Mouse (Mus musculus): ENCODE results near the gene Cask. TPM values are rescaled to one million over a fixed set of nuclear protein-coding genes. Genes with fewer than 3 reads are reported as not detected.

Gene Cask
- polyA plus RNA-seq, 1 experiment from 2014 or later, result 9.4 TPM

GRCm38 (mm10) chrX:13655005-13655421 is 196.2 kb downstream of the Cask start:
- H3K4me1 ChIP-seq (ENCODE audit: control insufficient read depth in 2 of 2, insufficient read depth in 2 of 2, low read length in 2 of 2), result no peaks in the 10 kb centered on the region
- H3K36me3 ChIP-seq (ENCODE audit: control insufficient read depth, insufficient read depth, low read length), result no peaks in the 10 kb centered on the region
- no peak overlapping the region for H3K4me2 ChIP-seq (ENCODE audit: low read length)
- no peaks in the 10 kb centered on the region for H3K9me3 ChIP-seq (ENCODE audit: control insufficient read depth, low read length)
- no peak overlapping the region; a peak in 1 of 4 replicates for H3K27ac ChIP-seq (replicated peaks in 1 of 2; ENCODE audit: control insufficient read depth in 1 of 2, insufficient read depth in 1 of 2, low read depth in 2 of 2, low read length in 2 of 2)
- 75% methylated on average over 3 of the region's 3 CpGs for WGBS
- H3K4me3 ChIP-seq (ENCODE audit: control insufficient read depth in 1 of 2, insufficient read depth in 1 of 2, low read depth in 1 of 2, low read length in 2 of 2), result no peak overlapping the region
- H3K9ac ChIP-seq (ENCODE audit: low read length), result no peak overlapping the region
- no peaks in the 10 kb centered on the region for H3K27me3 ChIP-seq (ENCODE audit: control insufficient read depth, insufficient read depth, low read length)
- no peak for ATAC-seq (ENCODE audit: insufficient number of reproducible peaks, insufficient read depth, low FRiP score, low read depth)

GRCm38 (mm10) chrX:13652291-13652690 is 198.9 kb downstream of the Cask start:
- H3K27ac ChIP-seq (replicated peaks in 1 of 2; ENCODE audit: control insufficient read depth in 1 of 2, insufficient read depth in 1 of 2, low read depth in 2 of 2, low read length in 2 of 2), result no peak overlapping the region
- WGBS, result 88% methylated on average over 1 of the region's 1 CpGs
- ATAC-seq (ENCODE audit: insufficient number of reproducible peaks, insufficient read depth, low FRiP score, low read depth), result no peak
- H3K4me1 ChIP-seq (ENCODE audit: control insufficient read depth in 2 of 2, insufficient read depth in 2 of 2, low read length in 2 of 2), result no peaks in the 10 kb centered on the region
- H3K4me2 ChIP-seq (ENCODE audit: low read length), result no peak overlapping the region
- no peak overlapping the region for H3K9ac ChIP-seq (ENCODE audit: low read length)
- H3K4me3 ChIP-seq (ENCODE audit: control insufficient read depth in 1 of 2, insufficient read depth in 1 of 2, low read depth in 1 of 2, low read length in 2 of 2), result no peak overlapping the region
- no peaks in the 10 kb centered on the region for H3K36me3 ChIP-seq (ENCODE audit: control insufficient read depth, insufficient read depth, low read length)
- H3K27me3 ChIP-seq (ENCODE audit: control insufficient read depth, insufficient read depth, low read length), result no peaks in the 10 kb centered on the region
- H3K9me3 ChIP-seq (ENCODE audit: control insufficient read depth, low read length), result no peaks in the 10 kb centered on the region

GRCm38 (mm10) chrX:13651889-13652288 is 199.3 kb downstream of the Cask start:
- no peak overlapping the region for H3K9ac ChIP-seq (ENCODE audit: low read length)
- H3K4me1 ChIP-seq (ENCODE audit: control insufficient read depth in 2 of 2, insufficient read depth in 2 of 2, low read length in 2 of 2), result no peaks in the 10 kb centered on the region
- no peak for ATAC-seq (ENCODE audit: insufficient number of reproducible peaks, insufficient read depth, low FRiP score, low read depth)
- WGBS, result 75% methylated on average over 2 of the region's 2 CpGs
- H3K9me3 ChIP-seq (ENCODE audit: control insufficient read depth, low read length), result no peaks in the 10 kb centered on the region
- no peak overlapping the region for H3K4me3 ChIP-seq (ENCODE audit: control insufficient read depth in 1 of 2, insufficient read depth in 1 of 2, low read depth in 1 of 2, low read length in 2 of 2)
- H3K27me3 ChIP-seq (ENCODE audit: control insufficient read depth, insufficient read depth, low read length), result no peaks in the 10 kb centered on the region
- H3K4me2 ChIP-seq (ENCODE audit: low read length), result no peak overlapping the region
- no peaks in the 10 kb centered on the region for H3K36me3 ChIP-seq (ENCODE audit: control insufficient read depth, insufficient read depth, low read length)
- no peak overlapping the region for H3K27ac ChIP-seq (replicated peaks in 1 of 2; ENCODE audit: control insufficient read depth in 1 of 2, insufficient read depth in 1 of 2, low read depth in 2 of 2, low read length in 2 of 2)

GRCm38 (mm10) chrX:13638894-13639293 is 212.3 kb downstream of the Cask start:
- 32% methylated on average over 2 of the region's 2 CpGs for WGBS
- no peak overlapping the region for H3K4me2 ChIP-seq (ENCODE audit: low read length)
- H3K36me3 ChIP-seq (ENCODE audit: control insufficient read depth, insufficient read depth, low read length), result no peaks in the 10 kb centered on the region
- H3K4me3 ChIP-seq (ENCODE audit: control insufficient read depth in 1 of 2, insufficient read depth in 1 of 2, low read depth in 1 of 2, low read length in 2 of 2), result no peak overlapping the region
- H3K27me3 ChIP-seq (ENCODE audit: control insufficient read depth, insufficient read depth, low read length), result no peaks in the 10 kb centered on the region
- H3K9ac ChIP-seq (ENCODE audit: low read length), result no peak overlapping the region
- H3K9me3 ChIP-seq (ENCODE audit: control insufficient read depth, low read length), result no peaks in the 10 kb centered on the region
- no peak for ATAC-seq (ENCODE audit: insufficient number of reproducible peaks, insufficient read depth, low FRiP score, low read depth)
- H3K4me1 ChIP-seq (ENCODE audit: control insufficient read depth in 2 of 2, insufficient read depth in 2 of 2, low read length in 2 of 2), result no peaks in the 10 kb centered on the region
- no peak overlapping the region for H3K27ac ChIP-seq (replicated peaks in 1 of 2; ENCODE audit: control insufficient read depth in 1 of 2, insufficient read depth in 1 of 2, low read depth in 2 of 2, low read length in 2 of 2)

GRCm38 (mm10) chrX:13636398-13636797 is 214.8 kb downstream of the Cask start:
- no peak for ATAC-seq (ENCODE audit: insufficient number of reproducible peaks, insufficient read depth, low FRiP score, low read depth)
- WGBS, result 81% methylated on average over 1 of the region's 1 CpGs
- Histone ChIP-seq H3K9ac (ENCODE audit: low read length) (no peak overlapping the region), H3K4me1 (ENCODE audit: control insufficient read depth in 2 of 2, insufficient read depth in 2 of 2, low read length in 2 of 2) (no peaks in the 10 kb centered on the region), H3K27ac (replicated peaks in 1 of 2; ENCODE audit: control insufficient read depth in 1 of 2, insufficient read depth in 1 of 2, low read depth in 2 of 2, low read length in 2 of 2) (no peak overlapping the region), H3K36me3 (ENCODE audit: control insufficient read depth, insufficient read depth, low read length) (no peaks in the 10 kb centered on the region), H3K9me3 (ENCODE audit: control insufficient read depth, low read length) (no peaks in the 10 kb centered on the region), H3K27me3 (ENCODE audit: control insufficient read depth, insufficient read depth, low read length) (no peaks in the 10 kb centered on the region), H3K4me2 (ENCODE audit: low read length) (no peak overlapping the region), H3K4me3 (ENCODE audit: control insufficient read depth in 1 of 2, insufficient read depth in 1 of 2, low read depth in 1 of 2, low read length in 2 of 2) (no peak overlapping the region)

GRCm38 (mm10) chrX:13631599-13632283 is 219.4 kb downstream of the Cask start, which contains the start of gene Gpr34:
TSS of gene Gpr34 (plus strand) at chrX:13632089.
- H3K9ac ChIP-seq (ENCODE audit: low read length), result no peak within 1 kb of the TSS
- no peak for ATAC-seq (ENCODE audit: insufficient number of reproducible peaks, insufficient read depth, low FRiP score, low read depth)
- no peak within 1 kb of the TSS for H3K4me3 ChIP-seq (ENCODE audit: control insufficient read depth in 1 of 2, insufficient read depth in 1 of 2, low read depth in 1 of 2, low read length in 2 of 2)
- no peak within 1 kb of the TSS for H3K4me2 ChIP-seq (ENCODE audit: low read length)
- no peaks in the 10 kb centered on the region for H3K36me3 ChIP-seq (ENCODE audit: control insufficient read depth, insufficient read depth, low read length)
- no peaks in the 10 kb centered on the region for H3K27me3 ChIP-seq (ENCODE audit: control insufficient read depth, insufficient read depth, low read length)
- 68% methylated on average over 5 of the region's 5 CpGs for WGBS
- no peak within 1 kb of the TSS for H3K27ac ChIP-seq (replicated peaks in 1 of 2; ENCODE audit: control insufficient read depth in 1 of 2, insufficient read depth in 1 of 2, low read depth in 2 of 2, low read length in 2 of 2)
- H3K9me3 ChIP-seq (ENCODE audit: control insufficient read depth, low read length), result no peaks in the 10 kb centered on the region
- H3K4me1 ChIP-seq (ENCODE audit: control insufficient read depth in 2 of 2, insufficient read depth in 2 of 2, low read length in 2 of 2), result no peaks in the 10 kb centered on the region

GRCm38 (mm10) chrX:13622654-13623053 is 228.5 kb downstream of the Cask start:
- no peak overlapping the region for H3K4me2 ChIP-seq (ENCODE audit: low read length)
- 73% methylated on average over 5 of the region's 5 CpGs for WGBS
- H3K27me3 ChIP-seq (ENCODE audit: control insufficient read depth, insufficient read depth, low read length), result no peaks in the 10 kb centered on the region
- H3K9me3 ChIP-seq (ENCODE audit: control insufficient read depth, low read length), result no peaks in the 10 kb centered on the region
- no peak for ATAC-seq (ENCODE audit: insufficient number of reproducible peaks, insufficient read depth, low FRiP score, low read depth)
- H3K4me3 ChIP-seq (ENCODE audit: control insufficient read depth in 1 of 2, insufficient read depth in 1 of 2, low read depth in 1 of 2, low read length in 2 of 2), result no peak overlapping the region
- H3K27ac ChIP-seq (replicated peaks in 1 of 2; ENCODE audit: control insufficient read depth in 1 of 2, insufficient read depth in 1 of 2, low read depth in 2 of 2, low read length in 2 of 2), result no peak overlapping the region
- no peaks in the 10 kb centered on the region for H3K4me1 ChIP-seq (ENCODE audit: control insufficient read depth in 2 of 2, insufficient read depth in 2 of 2, low read length in 2 of 2)
- H3K36me3 ChIP-seq (ENCODE audit: control insufficient read depth, insufficient read depth, low read length), result no peaks in the 10 kb centered on the region
- H3K9ac ChIP-seq (ENCODE audit: low read length), result no peak overlapping the region

GRCm38 (mm10) chrX:13621473-13621872 is 229.7 kb downstream of the Cask start:
- 63% methylated on average over 4 of the region's 4 CpGs for WGBS
- Histone ChIP-seq H3K4me3 (ENCODE audit: control insufficient read depth in 1 of 2, insufficient read depth in 1 of 2, low read depth in 1 of 2, low read length in 2 of 2) (no peak overlapping the region), H3K4me2 (ENCODE audit: low read length) (no peak overlapping the region), H3K9me3 (ENCODE audit: control insufficient read depth, low read length) (no peaks in the 10 kb centered on the region), H3K36me3 (ENCODE audit: control insufficient read depth, insufficient read depth, low read length) (no peaks in the 10 kb centered on the region), H3K4me1 (ENCODE audit: control insufficient read depth in 2 of 2, insufficient read depth in 2 of 2, low read length in 2 of 2) (no peaks in the 10 kb centered on the region), H3K27ac (replicated peaks in 1 of 2; ENCODE audit: control insufficient read depth in 1 of 2, insufficient read depth in 1 of 2, low read depth in 2 of 2, low read length in 2 of 2) (no peak overlapping the region), H3K9ac (ENCODE audit: low read length) (no peak overlapping the region), H3K27me3 (ENCODE audit: control insufficient read depth, insufficient read depth, low read length) (no peaks in the 10 kb centered on the region)
- ATAC-seq (ENCODE audit: insufficient number of reproducible peaks, insufficient read depth, low FRiP score, low read depth), result no peak

All from heart, embryonic 14.5 days (tissue).